Mouse (Mus musculus): ENCODE measurements around the gene Myo10. TPM values are rescaled to one million over a fixed set of nuclear protein-coding genes. Genes with fewer than 3 reads are reported as not detected.

Gene Myo10
- polyA plus RNA-seq, 1 experiment: 26.1 TPM

DNA sequence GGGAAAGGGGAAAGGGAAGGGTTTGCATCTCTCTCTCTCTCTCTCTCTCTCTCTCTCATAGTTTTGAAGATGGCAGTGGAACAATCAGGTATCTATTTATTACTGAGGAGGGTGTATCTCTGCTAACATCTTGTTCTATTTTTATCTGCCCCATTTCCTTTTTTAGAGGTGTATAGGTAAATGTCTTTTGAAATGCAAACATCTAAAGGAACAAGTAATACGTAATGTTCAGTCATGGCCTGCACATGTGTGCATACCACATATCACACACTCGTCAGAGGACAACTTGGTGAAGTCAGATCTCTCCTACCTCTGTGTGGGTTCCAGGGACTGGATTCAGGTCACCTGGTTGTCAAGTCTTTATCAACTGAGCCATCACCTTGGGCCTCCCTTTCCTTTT, 194.9 kb downstream of the Myo10 start:
- Histone ChIP-seq H3K4me1 (replicated peaks; ENCODE audit: control insufficient read depth, insufficient read depth, low read length) (peaks cover 6% of the 10 kb centered on the region; the same call in 1 of the 2 replicates), H3K27me3 (ENCODE audit: control insufficient read depth, insufficient read depth, low read length) (no peaks in the 10 kb centered on the region), H3K4me3 (ENCODE audit: control insufficient read depth, insufficient read depth, low read length) (no peak overlapping the region), H3K27ac (ENCODE audit: control insufficient read depth, insufficient read depth, low read length) (peak overlapping the region; percentile 46; the same call in 1 of the 2 replicates), H3K36me3 (ENCODE audit: control insufficient read depth, insufficient read depth, low read length) (no peaks in the 10 kb centered on the region)
- WGBS: 63% methylated on average over 2 of the region's 2 CpGs
- DNase-seq: no peak
- TF ChIP-seq POLR2A (IDR thresholded peaks at IDR 0.05; ENCODE audit: control insufficient read depth, extremely low read depth, insufficient read depth, low read length, poor library complexity) (no peak), CTCF (IDR thresholded peaks at IDR 0.05; ENCODE audit: borderline replicate concordance, control insufficient read depth, extremely low read depth, insufficient read depth, low read length, poor library complexity) (no peak)

DNA sequence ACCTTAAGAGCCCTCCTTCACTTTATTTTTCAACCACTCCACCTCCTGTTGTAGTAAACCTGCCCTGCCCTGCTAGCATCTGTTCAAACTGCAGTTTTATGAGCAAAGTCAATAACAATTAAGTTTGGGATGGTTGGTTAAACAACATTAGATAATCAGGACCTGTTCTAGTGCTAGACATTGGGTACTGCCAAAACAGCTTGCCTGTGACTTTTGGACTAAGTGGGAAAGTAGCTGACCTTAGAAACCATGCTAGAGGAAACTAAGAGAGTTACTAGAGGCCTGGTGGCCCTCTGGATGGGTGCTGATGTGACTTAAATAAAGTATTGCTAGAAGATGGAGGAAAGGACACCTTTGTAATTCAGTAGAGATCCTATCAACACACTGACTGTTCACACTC, 199.7 kb downstream of the Myo10 start:
- H3K27ac ChIP-seq (ENCODE audit: control insufficient read depth, insufficient read depth, low read length): no peak overlapping the region
- H3K4me3 ChIP-seq (ENCODE audit: control insufficient read depth, insufficient read depth, low read length): no peak overlapping the region
- no peaks in the 10 kb centered on the region for H3K27me3 ChIP-seq (ENCODE audit: control insufficient read depth, insufficient read depth, low read length)
- peaks cover 8% of the 10 kb centered on the region for H3K4me1 ChIP-seq (replicated peaks; ENCODE audit: control insufficient read depth, insufficient read depth, low read length)
- DNase-seq: no peak
- TF ChIP-seq POLR2A (IDR thresholded peaks at IDR 0.05; ENCODE audit: control insufficient read depth, extremely low read depth, insufficient read depth, low read length, poor library complexity) (no peak), CTCF (IDR thresholded peaks at IDR 0.05; ENCODE audit: borderline replicate concordance, control insufficient read depth, extremely low read depth, insufficient read depth, low read length, poor library complexity) (no peak)
- H3K36me3 ChIP-seq (ENCODE audit: control insufficient read depth, insufficient read depth, low read length): no peaks in the 10 kb centered on the region

DNA sequence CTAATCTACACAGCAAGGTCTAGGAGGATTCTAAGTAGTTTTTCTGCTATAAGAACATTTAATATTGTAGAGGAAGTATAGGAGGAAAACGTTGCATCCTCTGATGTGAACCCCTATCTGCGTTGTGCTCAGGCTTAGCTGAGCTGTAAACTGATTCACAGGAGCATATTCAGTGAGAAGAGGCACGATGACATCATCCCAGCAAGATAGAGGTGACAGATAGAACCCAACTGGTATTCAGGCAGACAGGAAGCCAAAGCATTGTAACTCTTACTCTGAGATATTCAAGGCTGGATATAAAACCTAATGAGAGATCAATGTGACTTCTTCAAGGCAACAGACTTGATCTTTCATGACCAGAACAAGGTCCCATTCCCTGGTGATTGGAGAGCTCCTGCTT, 200.3 kb downstream of the Myo10 start:
- Histone ChIP-seq H3K36me3 (ENCODE audit: control insufficient read depth, insufficient read depth, low read length) (no peaks in the 10 kb centered on the region), H3K27me3 (ENCODE audit: control insufficient read depth, insufficient read depth, low read length) (no peaks in the 10 kb centered on the region), H3K4me3 (ENCODE audit: control insufficient read depth, insufficient read depth, low read length) (no peak overlapping the region), H3K27ac (ENCODE audit: control insufficient read depth, insufficient read depth, low read length) (no peak overlapping the region), H3K4me1 (replicated peaks; ENCODE audit: control insufficient read depth, insufficient read depth, low read length) (peaks cover 9% of the 10 kb centered on the region)
- no peak for TF ChIP-seq CTCF (IDR thresholded peaks at IDR 0.05; ENCODE audit: borderline replicate concordance, control insufficient read depth, extremely low read depth, insufficient read depth, low read length, poor library complexity)
- no peak for TF ChIP-seq POLR2A (IDR thresholded peaks at IDR 0.05; ENCODE audit: control insufficient read depth, extremely low read depth, insufficient read depth, low read length, poor library complexity)
- WGBS: 60% methylated on average over 3 of the region's 3 CpGs
- no peak for DNase-seq

DNA sequence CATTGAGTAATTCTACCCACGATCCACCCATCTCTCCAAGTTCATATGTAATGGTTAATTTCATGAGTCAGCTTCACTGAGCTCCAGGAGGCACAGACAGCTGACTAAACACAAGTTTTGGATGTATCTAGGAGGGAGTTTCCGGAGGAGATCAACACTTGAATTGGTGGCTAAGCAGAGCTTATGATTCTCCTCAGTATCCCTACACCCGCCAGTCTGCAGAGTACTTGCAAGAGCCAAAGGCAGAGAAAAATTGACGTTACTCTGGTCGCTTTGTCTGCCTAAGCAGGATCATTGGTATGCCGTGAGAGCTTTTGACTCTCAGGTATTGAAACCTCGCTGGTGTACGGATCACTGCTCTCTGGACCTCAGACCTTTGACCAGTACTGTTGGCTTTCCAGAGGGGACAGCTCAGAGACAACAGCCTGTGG, 204.2 kb downstream of the Myo10 start:
- TF ChIP-seq CTCF (IDR thresholded peaks at IDR 0.05; ENCODE audit: borderline replicate concordance, control insufficient read depth, extremely low read depth, insufficient read depth, low read length, poor library complexity): no peak
- no peak for TF ChIP-seq POLR2A (IDR thresholded peaks at IDR 0.05; ENCODE audit: control insufficient read depth, extremely low read depth, insufficient read depth, low read length, poor library complexity)
- no peak overlapping the region for H3K4me3 ChIP-seq (ENCODE audit: control insufficient read depth, insufficient read depth, low read length)
- no peaks in the 10 kb centered on the region for H3K36me3 ChIP-seq (ENCODE audit: control insufficient read depth, insufficient read depth, low read length)
- no peak for DNase-seq
- WGBS: 94% methylated on average over 8 of the region's 8 CpGs
- H3K27me3 ChIP-seq (ENCODE audit: control insufficient read depth, insufficient read depth, low read length): no peaks in the 10 kb centered on the region
- peaks cover 21% of the 10 kb centered on the region for H3K4me1 ChIP-seq (replicated peaks; ENCODE audit: control insufficient read depth, insufficient read depth, low read length)
- no peak overlapping the region for H3K27ac ChIP-seq (ENCODE audit: control insufficient read depth, insufficient read depth, low read length)

DNA sequence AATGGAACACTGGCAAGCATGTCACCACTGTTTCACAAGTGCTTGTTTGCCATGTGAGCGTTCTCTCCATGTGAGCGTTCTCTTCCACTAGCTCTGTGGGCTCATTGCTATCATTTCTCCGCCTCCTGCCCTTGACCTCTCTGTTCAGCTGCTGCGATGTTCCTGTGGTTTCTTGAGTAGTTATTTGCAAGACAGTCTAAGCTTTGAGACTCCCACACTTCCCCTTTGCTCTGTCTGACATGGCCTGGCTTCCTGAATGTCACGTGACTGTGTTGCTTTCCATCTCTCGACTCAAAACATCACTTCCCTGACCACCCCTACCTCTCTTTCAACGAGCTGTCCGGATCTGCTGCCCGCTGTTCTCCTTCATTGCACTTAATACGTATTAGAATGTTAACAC, 206.1 kb downstream of the Myo10 start:
- H3K4me1 ChIP-seq (replicated peaks; ENCODE audit: control insufficient read depth, insufficient read depth, low read length): peaks cover 15% of the 10 kb centered on the region
- no peak overlapping the region for H3K4me3 ChIP-seq (ENCODE audit: control insufficient read depth, insufficient read depth, low read length)
- H3K27me3 ChIP-seq (ENCODE audit: control insufficient read depth, insufficient read depth, low read length): no peaks in the 10 kb centered on the region
- peak overlapping the region; percentile 50 for H3K27ac ChIP-seq (ENCODE audit: control insufficient read depth, insufficient read depth, low read length)
- no peaks in the 10 kb centered on the region for H3K36me3 ChIP-seq (ENCODE audit: control insufficient read depth, insufficient read depth, low read length)
- no peak for TF ChIP-seq POLR2A (IDR thresholded peaks at IDR 0.05; ENCODE audit: control insufficient read depth, extremely low read depth, insufficient read depth, low read length, poor library complexity)
- no peak for TF ChIP-seq CTCF (IDR thresholded peaks at IDR 0.05; ENCODE audit: borderline replicate concordance, control insufficient read depth, extremely low read depth, insufficient read depth, low read length, poor library complexity)
- 12% methylated on average over 10 of the region's 10 CpGs for WGBS
- peak; percentile 24 for DNase-seq

DNA sequence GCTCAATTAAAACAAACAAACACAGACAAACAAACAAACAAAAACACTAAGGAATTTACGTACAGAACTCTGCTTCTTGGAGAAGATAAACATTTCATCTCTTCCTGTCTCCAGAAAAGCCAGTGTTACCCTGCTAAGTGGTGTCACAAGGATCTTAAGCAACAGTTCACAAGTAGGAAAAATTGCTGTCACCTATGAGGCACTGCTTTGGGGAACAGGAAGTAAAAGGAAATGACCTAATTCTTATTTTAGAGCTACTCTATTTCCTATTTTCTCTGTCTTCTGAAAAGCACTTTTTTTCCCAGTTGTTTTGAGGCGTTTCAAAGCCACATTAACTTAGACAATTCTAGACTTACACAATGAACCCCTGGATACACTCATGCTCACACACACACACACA, 208.1 kb downstream of the Myo10 start:
- TF ChIP-seq CTCF (IDR thresholded peaks at IDR 0.05; ENCODE audit: borderline replicate concordance, control insufficient read depth, extremely low read depth, insufficient read depth, low read length, poor library complexity) (no peak), POLR2A (IDR thresholded peaks at IDR 0.05; ENCODE audit: control insufficient read depth, extremely low read depth, insufficient read depth, low read length, poor library complexity) (no peak)
- Histone ChIP-seq H3K4me3 (ENCODE audit: control insufficient read depth, insufficient read depth, low read length) (no peak overlapping the region), H3K27me3 (ENCODE audit: control insufficient read depth, insufficient read depth, low read length) (no peaks in the 10 kb centered on the region), H3K4me1 (replicated peaks; ENCODE audit: control insufficient read depth, insufficient read depth, low read length) (peaks cover 14% of the 10 kb centered on the region), H3K27ac (ENCODE audit: control insufficient read depth, insufficient read depth, low read length) (no peak overlapping the region), H3K36me3 (ENCODE audit: control insufficient read depth, insufficient read depth, low read length) (no peaks in the 10 kb centered on the region)
- 64% methylated on average over 2 of the region's 2 CpGs for WGBS
- no peak for DNase-seq

DNA sequence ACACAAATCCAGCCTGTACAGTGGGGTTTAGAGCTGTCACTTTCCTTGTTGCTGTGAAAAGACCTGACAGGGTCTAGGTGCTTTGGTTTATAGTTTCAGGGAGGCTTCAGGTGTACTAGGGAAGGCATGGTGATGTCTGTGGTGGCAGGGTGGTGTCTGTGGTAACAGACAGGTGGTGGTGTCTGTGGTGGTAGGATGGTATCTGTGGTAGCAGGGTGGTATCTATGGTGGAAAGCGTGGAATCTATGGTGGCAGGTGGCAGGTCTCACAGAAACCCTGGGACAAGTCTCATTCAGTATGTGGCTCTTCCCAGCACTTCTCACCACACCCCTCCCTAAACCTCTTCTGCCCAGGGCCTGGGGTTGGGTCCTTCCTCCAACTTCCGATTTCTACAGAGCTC, 212.0 kb downstream of the Myo10 start:
- 77% methylated on average over 2 of the region's 2 CpGs for WGBS
- H3K27me3 ChIP-seq (ENCODE audit: control insufficient read depth, insufficient read depth, low read length): no peaks in the 10 kb centered on the region
- H3K4me3 ChIP-seq (ENCODE audit: control insufficient read depth, insufficient read depth, low read length): no peak overlapping the region
- TF ChIP-seq POLR2A (IDR thresholded peaks at IDR 0.05; ENCODE audit: control insufficient read depth, extremely low read depth, insufficient read depth, low read length, poor library complexity): no peak
- no peak for TF ChIP-seq CTCF (IDR thresholded peaks at IDR 0.05; ENCODE audit: borderline replicate concordance, control insufficient read depth, extremely low read depth, insufficient read depth, low read length, poor library complexity)
- no peak for DNase-seq
- H3K4me1 ChIP-seq (replicated peaks; ENCODE audit: control insufficient read depth, insufficient read depth, low read length): peaks cover 6% of the 10 kb centered on the region
- H3K27ac ChIP-seq (ENCODE audit: control insufficient read depth, insufficient read depth, low read length): no peak overlapping the region
- no peaks in the 10 kb centered on the region for H3K36me3 ChIP-seq (ENCODE audit: control insufficient read depth, insufficient read depth, low read length)
